Mouse (Mus musculus) cortical plate, adult 2 months (tissue): ENCODE results near the gene Pgm5. TPM values are rescaled to one million over a fixed set of nuclear protein-coding genes. Genes with fewer than 3 reads are reported as not detected.

Experiments used
- H3K27ac ChIP-seq: fragments of 200-500 bp; 2 replicates; pipeline ENCODE4 v1.5.1; 2012; ENCODE audit warnings: low read length, control low read depth, inconsistent platforms; ENCODE audit not compliant: insufficient read depth
- H3K4me1 ChIP-seq: fragments of 200-500 bp; 2 replicates; pipeline ENCODE4 v1.6.1; 2011; ENCODE audit warnings: low read length; ENCODE audit not compliant: control insufficient read depth, insufficient read depth
- H3K4me3 ChIP-seq: fragments of 200-500 bp; 2 replicates; pipeline ENCODE4 v1.5.1; 2011; ENCODE audit warnings: mild to moderate bottlenecking, low read length, control low read depth; ENCODE audit not compliant: insufficient read depth
- CTCF ChIP-seq: fragments of 200-500 bp; IDR thresholded peaks from 2 replicates; pipeline ENCODE4 v1.5.1; 2011; ENCODE audit warnings: mild to moderate bottlenecking, control low read depth, low read length; ENCODE audit not compliant: insufficient read depth; ENCODE audit errors: extremely low read depth
- POLR2A ChIP-seq: fragments of 200-500 bp; IDR thresholded peaks from 2 replicates; pipeline ENCODE4 v1.6.1; 2011; ENCODE audit warnings: mild to moderate bottlenecking, low read length, control low read depth; ENCODE audit not compliant: insufficient read depth; ENCODE audit errors: extremely low read depth
- polyA plus RNA-seq: library from polyadenylated mRNA; depleted of rRNA; stranded (reverse); fragments of >200 nt; gene quantifications from 2 replicates; pipeline ENCODE4 v1.2.3, GENCODE M21; 2012

The Pgm5 gene
- polyA plus RNA-seq, 1 experiment: 2.4 TPM

DNA sequence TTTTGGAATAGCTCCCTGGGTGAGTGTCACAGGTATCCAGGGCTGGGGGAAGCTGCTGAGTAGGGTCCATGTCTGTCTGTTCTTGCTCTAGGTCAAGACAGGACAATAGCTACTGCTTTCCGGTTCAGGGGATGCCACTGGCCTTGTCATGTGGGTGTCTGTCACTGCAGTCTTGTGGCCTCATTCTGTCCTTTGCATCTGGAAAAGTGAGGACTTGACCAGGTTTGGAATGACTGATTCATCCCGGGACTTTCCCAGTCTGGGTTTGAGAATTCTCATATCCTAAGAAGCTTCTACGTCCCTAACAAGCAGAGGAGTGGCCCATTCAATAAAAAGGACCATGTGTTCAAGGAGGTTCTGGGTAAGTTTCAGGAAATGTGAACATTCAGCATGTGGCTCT is 122.9 kb downstream of the Pgm5 start:
- no peak overlapping the region for H3K4me3 ChIP-seq
- no peak for TF ChIP-seq POLR2A
- no peak for TF ChIP-seq CTCF
- no peak overlapping the region for H3K27ac ChIP-seq
- no peaks in the 10 kb centered on the region for H3K4me1 ChIP-seq

DNA sequence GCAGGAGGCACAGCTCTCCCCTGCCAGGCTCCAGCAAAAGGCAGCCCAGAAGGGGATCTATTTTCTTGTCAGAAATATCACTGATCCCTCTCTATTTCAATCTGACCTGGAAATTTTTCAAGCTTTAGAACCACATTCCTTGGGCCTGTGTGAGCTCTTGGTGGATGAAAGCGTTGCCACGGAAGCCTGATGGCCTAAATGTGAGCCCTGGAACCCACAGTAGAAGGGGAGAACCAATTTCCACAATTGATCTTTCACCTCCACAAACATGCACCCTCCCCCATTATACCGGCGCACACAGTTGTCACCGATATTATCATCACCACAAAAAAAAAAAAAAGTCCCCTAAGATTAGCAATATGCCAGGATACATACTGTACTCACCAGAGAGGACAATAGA is 123.6 kb downstream of the Pgm5 start:
- no peak overlapping the region for H3K4me3 ChIP-seq
- no peak overlapping the region for H3K27ac ChIP-seq
- H3K4me1 ChIP-seq: no peaks in the 10 kb centered on the region
- TF ChIP-seq POLR2A (no peak), CTCF (no peak)

DNA sequence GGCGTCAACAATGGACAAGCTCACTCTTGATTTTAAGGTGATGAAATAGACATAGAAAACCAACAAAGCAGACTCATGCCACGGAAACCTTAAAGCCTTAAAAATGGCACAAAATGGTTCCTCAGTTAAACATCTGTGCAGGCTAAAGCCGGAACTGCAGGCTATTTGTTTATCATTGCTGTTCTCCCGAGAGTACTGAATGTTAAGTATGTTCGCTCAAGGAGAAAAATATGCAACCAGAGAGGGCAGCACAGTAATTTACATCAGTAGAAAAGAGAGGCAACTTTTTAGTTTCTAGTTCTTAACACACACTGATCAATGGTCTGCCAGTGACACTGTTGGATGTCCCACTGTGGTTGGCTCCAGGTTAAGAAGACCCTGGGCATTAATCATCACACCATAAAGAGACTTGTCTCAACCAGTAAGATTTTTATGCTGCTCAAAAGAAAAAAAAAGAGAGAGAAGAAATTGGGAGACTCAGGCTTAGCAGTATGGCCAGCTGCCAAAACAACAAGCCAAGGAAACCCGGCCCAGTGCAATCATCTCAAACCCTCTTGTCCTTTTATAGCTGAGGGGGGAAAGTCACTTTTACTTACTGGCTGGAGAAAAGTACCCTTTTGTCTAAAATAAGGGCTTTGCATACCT is 126.0 kb downstream of the Pgm5 start:
- H3K4me1 ChIP-seq: no peaks in the 10 kb centered on the region
- no peak for TF ChIP-seq POLR2A
- TF ChIP-seq CTCF: no peak
- no peak overlapping the region for H3K27ac ChIP-seq
- no peak overlapping the region for H3K4me3 ChIP-seq

DNA sequence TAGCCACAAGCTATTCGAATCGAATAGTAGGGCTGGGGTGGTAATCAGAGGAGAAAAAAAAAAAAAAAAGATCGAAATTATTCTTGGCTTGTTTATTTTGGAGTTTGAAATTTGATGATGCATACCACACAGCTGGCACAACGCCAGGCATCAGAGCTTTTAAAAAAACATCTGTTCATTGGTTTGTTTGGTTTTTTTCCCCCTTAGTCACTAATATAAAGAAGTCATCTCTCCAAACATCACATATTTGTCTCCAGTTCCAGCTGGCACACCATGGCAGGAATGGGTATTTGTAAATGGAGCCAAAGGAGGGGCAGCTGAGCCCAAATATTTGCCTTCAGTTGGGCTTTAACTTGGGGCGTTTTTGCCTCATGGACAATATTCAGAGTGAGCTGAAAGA is 131.0 kb downstream of the Pgm5 start:
- Histone ChIP-seq H3K4me3 (no peak overlapping the region), H3K27ac (no peak overlapping the region), H3K4me1 (no peaks in the 10 kb centered on the region; the same call in 1 of the 2 replicates)
- TF ChIP-seq POLR2A (no peak), CTCF (no peak)

DNA sequence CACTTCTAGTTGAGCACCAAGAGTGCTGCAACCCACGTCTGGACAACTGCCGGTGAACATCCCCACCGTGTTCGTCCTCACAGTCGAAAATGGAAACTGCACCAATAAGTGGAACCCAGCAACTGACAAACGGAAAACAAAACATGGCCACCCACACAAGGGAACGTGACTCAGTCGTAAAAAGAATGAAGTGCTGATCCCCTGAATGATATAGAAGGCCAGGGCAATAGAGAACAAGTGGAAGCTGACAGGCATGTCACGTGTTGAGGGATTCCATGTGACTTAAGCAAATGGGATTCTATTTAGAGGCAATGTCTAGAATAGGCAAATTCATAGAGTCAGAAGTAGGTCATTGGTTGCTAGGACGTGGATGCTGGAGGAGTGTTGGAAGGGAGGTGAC is 137.3 kb downstream of the Pgm5 start:
- H3K4me1 ChIP-seq: peaks cover 2% of the 10 kb centered on the region; the same call in 1 of the 2 replicates
- TF ChIP-seq CTCF (no peak), POLR2A (no peak)
- no peak overlapping the region for H3K27ac ChIP-seq
- H3K4me3 ChIP-seq: no peak overlapping the region

DNA sequence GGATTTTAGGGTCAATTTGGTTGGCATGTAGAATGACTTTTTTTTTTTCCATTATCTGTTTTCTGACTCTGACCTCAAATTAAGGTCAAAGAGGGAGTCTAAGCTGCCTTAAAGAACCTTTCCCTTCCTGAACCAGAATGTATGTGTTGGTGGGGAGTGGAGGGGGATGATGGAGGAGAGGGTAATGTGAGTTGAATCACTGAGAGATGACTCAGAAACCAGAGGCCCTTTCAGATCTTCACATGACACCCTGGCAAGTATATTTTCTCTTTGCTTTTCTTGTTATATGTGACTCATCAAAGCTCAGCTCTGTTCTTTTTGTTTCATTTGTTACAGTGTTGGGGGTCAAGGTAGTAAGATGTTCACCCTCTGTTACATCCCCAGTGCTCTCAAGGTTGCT is 141.2 kb downstream of the Pgm5 start:
- no peak for TF ChIP-seq CTCF
- TF ChIP-seq POLR2A: no peak
- Histone ChIP-seq H3K4me3 (no peak overlapping the region), H3K4me1 (peaks cover 2% of the 10 kb centered on the region; the same call in 1 of the 2 replicates), H3K27ac (0 out of 2 replicates have a peak overlapping the region, but pooled peaks have one; percentile 44)

DNA sequence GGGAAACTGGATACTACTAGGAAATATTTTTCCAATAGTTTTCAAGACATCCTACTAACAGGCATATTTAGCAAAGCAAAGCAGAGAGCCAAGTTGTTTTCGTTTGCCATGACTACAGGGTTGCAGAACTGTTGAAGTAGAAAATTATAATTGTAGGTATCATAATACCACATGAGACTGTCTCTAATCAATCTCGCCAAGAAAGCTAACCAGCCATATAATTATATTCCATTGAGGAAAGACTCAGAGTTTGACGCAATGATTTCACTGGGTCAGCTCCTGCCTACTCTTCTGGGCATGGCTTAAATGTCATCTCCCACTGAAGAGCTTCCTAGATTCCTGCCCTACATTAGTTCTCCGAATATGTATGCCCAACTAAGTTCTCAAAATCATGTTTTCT is 142.2 kb downstream of the Pgm5 start:
- no peak for TF ChIP-seq CTCF
- no peak for TF ChIP-seq POLR2A
- H3K4me1 ChIP-seq: peaks cover under 1% of the 10 kb centered on the region; the same call in 1 of the 2 replicates
- no peak overlapping the region for H3K27ac ChIP-seq
- H3K4me3 ChIP-seq: no peak overlapping the region

DNA sequence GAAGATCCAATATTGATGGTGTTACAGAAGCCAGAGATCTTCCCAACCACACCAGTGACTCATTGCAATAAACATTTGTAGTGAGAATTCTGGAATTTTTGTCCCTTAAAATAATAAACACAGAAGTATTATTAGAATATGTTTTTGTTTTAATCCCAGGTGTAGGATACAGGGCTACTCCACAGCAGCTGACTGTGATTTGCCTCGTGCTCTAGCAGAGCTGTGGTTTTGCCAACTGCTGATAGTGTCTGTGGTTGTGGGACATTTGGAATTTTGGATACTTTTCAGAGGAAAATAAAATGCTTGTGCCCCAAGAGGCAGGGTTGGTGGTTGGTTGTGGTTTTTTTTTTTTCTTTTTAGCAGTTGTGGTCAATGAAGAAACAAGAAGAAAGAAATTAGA is 143.6 kb downstream of the Pgm5 start:
- Histone ChIP-seq H3K4me3 (no peak overlapping the region), H3K27ac (no peak overlapping the region), H3K4me1 (no peaks in the 10 kb centered on the region)
- TF ChIP-seq POLR2A (no peak), CTCF (no peak)

DNA sequence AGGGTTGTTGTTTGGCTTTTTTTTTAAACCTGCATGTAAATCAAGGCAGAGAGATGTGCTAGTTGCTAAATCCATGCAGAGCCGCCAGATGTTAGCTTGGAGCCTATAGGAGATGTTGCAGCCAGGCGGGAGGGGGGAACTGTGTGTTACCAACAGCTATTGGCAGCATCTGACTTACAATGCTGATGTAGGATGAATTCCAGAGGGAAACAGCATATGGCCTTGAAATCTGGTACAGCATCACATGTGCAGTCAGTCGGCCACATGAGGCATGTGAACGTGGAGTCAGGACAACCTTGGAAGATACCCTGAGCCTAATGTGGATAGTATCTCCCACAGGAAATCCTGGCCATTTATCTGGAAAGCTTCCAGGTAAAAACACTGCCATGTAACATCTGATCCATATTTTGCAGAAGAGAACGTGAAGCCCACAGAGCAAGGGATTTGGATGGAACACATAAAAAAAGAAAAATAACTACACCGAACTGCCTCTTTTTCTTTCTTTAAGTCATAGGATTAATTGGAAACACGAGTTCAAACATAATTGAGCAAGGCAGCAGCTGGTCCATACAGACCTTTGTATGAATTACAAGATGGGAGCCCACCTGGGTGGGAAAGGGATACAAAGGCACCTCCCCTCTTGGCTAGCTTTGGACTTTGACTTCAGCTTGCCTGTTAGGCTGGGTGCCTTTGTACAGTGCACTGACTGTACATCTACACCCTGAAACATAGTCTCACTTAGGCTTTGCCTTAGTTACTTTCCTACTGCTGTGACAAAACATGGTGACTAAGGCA is 145.2 kb downstream of the Pgm5 start:
- Histone ChIP-seq H3K27ac (no peak overlapping the region), H3K4me3 (no peak overlapping the region), H3K4me1 (no peaks in the 10 kb centered on the region)
- TF ChIP-seq POLR2A (no peak), CTCF (no peak)

DNA sequence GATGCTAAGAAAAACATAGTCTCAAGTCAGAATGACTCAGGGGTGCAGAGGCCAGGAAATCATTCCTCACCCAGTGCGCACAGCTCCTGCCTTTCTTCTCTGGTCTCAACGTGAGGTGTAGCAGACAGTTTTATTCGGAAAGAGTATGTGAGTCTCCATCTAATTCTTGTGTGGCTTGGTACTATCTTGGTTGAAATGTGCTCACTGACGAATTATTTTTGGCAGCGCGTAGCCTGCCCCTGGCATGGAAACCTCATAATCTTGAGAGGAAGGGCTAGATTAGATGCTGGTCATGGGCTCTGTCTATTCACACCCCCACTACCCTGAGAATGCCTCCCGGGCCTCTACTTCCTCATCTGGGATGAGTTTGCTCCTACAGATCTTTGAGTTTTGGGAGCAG is 153.6 kb downstream of the Pgm5 start:
- TF ChIP-seq POLR2A: no peak
- TF ChIP-seq CTCF: no peak

DNA sequence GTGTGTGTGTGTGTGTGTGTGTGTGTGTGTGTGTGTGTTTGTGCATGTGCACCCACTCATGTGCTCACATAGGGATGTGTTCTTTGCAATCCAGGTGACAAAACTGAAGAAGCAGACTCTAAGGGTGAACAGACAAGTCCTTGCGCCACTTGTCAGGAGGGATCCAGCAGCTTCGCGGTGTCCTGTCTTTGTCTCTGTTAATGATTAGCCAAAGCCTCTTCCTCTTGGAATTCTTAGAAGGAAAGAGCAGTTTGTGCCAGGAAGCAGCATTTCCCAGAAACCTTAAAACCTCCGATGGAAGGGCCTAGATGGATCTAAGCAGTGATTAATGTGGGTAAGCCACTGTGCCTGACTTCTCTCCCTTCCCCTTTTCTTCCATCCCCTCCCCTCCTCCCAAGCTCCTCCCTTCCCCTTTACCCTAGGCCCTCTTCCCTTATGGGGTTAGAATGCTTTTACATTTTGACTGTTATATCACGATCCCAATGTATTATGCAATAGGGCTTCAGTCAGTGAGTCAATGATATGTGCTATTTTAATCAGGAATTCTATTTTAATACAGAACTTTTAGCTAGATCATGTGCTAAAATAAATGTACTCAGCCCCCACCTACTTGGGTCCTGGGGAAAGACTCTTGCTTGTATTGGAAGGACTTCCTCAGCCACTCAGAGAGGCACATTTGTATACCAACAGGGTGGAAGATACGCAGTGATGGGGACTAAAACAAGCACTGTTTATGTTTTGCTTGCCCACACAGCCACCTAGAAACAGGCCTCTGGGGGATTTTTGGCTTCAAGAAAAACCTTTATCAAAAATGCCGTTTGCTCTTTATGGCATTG is 154.4 kb downstream of the Pgm5 start:
- H3K27ac ChIP-seq: no peak overlapping the region; the same call in 1 of the 2 replicates
- H3K4me1 ChIP-seq: peaks cover 4% of the 10 kb centered on the region; the same call in 1 of the 2 replicates
- no peak overlapping the region for H3K4me3 ChIP-seq
- TF ChIP-seq CTCF (no peak), POLR2A (no peak)

More for the DNA sequence above, 153.6 kb downstream of the Pgm5 start:
- no peak overlapping the region for H3K4me3 ChIP-seq
- H3K27ac ChIP-seq: no peak overlapping the region
- H3K4me1 ChIP-seq: peaks cover 4% of the 10 kb centered on the region; the same call in 1 of the 2 replicates
